Mouse (Mus musculus) lung, postnatal 0 days (tissue): ENCODE measurements around the gene Ankrd23. TPM values are rescaled to one million over a fixed set of nuclear protein-coding genes. Genes with fewer than 3 reads are reported as not detected.
A peak's percentile ranks its signal among the peaks of the same experiment; 100 is the strongest.

Experiments
- ATAC-seq: fragments of 200-750 bp; cut with Nextera tagmentation; 2 replicates; pipeline ENCODE4 v1.8.0; 2017; ENCODE audit warnings: moderate library complexity
- DNase-seq: peaks from one replicate; pipeline ENCODE4 v3.0.0-alpha.2; 2016; ENCODE audit warnings: low spot score
- H3K27ac ChIP-seq: fragments of 300-500 bp; sonication (generic); 2 replicates; pipeline ENCODE4 v1.5.1; 2014; ENCODE audit warnings: antibody characterized with exemption, mild to moderate bottlenecking, low read length, mixed read lengths
- H3K27me3 ChIP-seq: fragments of 300-500 bp; sonication (generic); replicated peaks from 2 replicates; pipeline ENCODE4 v1.6.1; 2014; ENCODE audit warnings: low read length, mixed read lengths; ENCODE audit not compliant: insufficient read depth
- H3K36me3 ChIP-seq: fragments of 300-500 bp; sonication (generic); 2 replicates; pipeline ENCODE4 v1.6.1; 2014; ENCODE audit warnings: low read length, mixed read lengths; ENCODE audit not compliant: insufficient read depth
- H3K4me1 ChIP-seq: fragments of 300-500 bp; sonication (generic); 2 replicates; pipeline ENCODE4 v1.6.1; 2014; ENCODE audit warnings: antibody characterized with exemption, low read depth, low read length, mixed read lengths; ENCODE audit not compliant: insufficient read depth
- H3K4me2 ChIP-seq: fragments of 300-500 bp; sonication (generic); replicated peaks from 2 replicates; pipeline ENCODE4 v1.6.1; 2014; ENCODE audit warnings: low read depth, mild to moderate bottlenecking, low read length, moderate library complexity, mixed read lengths
- H3K4me3 ChIP-seq: fragments of 300-500 bp; sonication (generic); 2 replicates; pipeline ENCODE4 v1.5.1; 2014; ENCODE audit warnings: low read depth, low read length
- H3K9ac ChIP-seq: fragments of 300-500 bp; sonication (generic); replicated peaks from 2 replicates; pipeline ENCODE4 v1.6.1; 2014; ENCODE audit warnings: low read depth, mild to moderate bottlenecking
- H3K9me3 ChIP-seq: fragments of 300-500 bp; sonication (generic); 2 replicates; pipeline ENCODE4 v1.6.1; 2016; ENCODE audit warnings: low read length, mixed read lengths
- CTCF ChIP-seq: IDR thresholded peaks from 2 replicates; pipeline ENCODE4 v1.5.1; 2016; ENCODE audit warnings: antibody characterized with exemption, mild to moderate bottlenecking
- EP300 ChIP-seq: IDR thresholded peaks from 2 replicates; pipeline ENCODE4 v1.6.1; 2016; ENCODE audit warnings: antibody characterized with exemption, mild to moderate bottlenecking, control low read depth
- WGBS: fragments of 180-500 bp; shearing (Covaris S2); extraction: QIAGEN DNeasy Blood & Tissue Kit; methylation state at CpG from one replicate; pipeline ENCODE4 v1.1.7; 2014; 5-methylcytosine and 5-hydroxymethylcytosine counted together
- microRNA-seq: library from miRNA; unstranded; fragments of <30 nt; microRNA quantifications from one replicate; pipeline ENCODE4, GENCODE M21; 2016
- polyA plus RNA-seq: library from polyadenylated mRNA; unstranded; fragments of >200 nt; fragmentation: Nextera tagmentation; extraction: Ambion mirVana; gene quantifications from 2 replicates; pipeline ENCODE4 v1.2.1, GENCODE M21; 2015

Ankrd23 gene
- polyA plus RNA-seq, 1 experiment from 2014 or later, result 6.2 TPM

GRCm38 (mm10) chr1:36493299-36493698 is 43.4 kb downstream of the Ankrd23 start:
- 65% methylated on average over 6 of the region's 6 CpGs for whole genome bisulfite sequencing
- Histone ChIP-seq H3K9ac (no peak overlapping the region), H3K36me3 (no peaks in the 10 kb centered on the region), H3K27ac (no peak overlapping the region), H3K4me1 (no peaks in the 10 kb centered on the region), H3K9me3 (no peaks in the 10 kb centered on the region), H3K27me3 (no peaks in the 10 kb centered on the region), H3K4me2 (no peak overlapping the region), H3K4me3 (no peak overlapping the region)
- no peak for TF ChIP-seq CTCF
- TF ChIP-seq EP300, result no peak
- no peak for DNase-seq
- ATAC-seq, result no peak

GRCm38 (mm10) chr1:36492416-36493139 is 44.1 kb downstream of the Ankrd23 start:
- H3K36me3 ChIP-seq, result no peaks in the 10 kb centered on the region
- no peak overlapping the region for H3K4me3 ChIP-seq
- H3K27me3 ChIP-seq, result no peaks in the 10 kb centered on the region
- TF ChIP-seq EP300 (no peak), CTCF (peak; percentile 87)
- no peaks in the 10 kb centered on the region for H3K9me3 ChIP-seq
- no peak overlapping the region for H3K27ac ChIP-seq
- ATAC-seq (peak; percentile 97), DNase-seq (peak; percentile 89)
- 34% methylated on average over 9 of the region's 9 CpGs for WGBS
- no peaks in the 10 kb centered on the region for H3K4me1 ChIP-seq
- H3K4me2 ChIP-seq, result no peak overlapping the region
- no peak overlapping the region for H3K9ac ChIP-seq

- H3K27me3 ChIP-seq, result no peaks in the 10 kb centered on the region
- no peak for TF ChIP-seq CTCF
- TF ChIP-seq EP300, result no peak
- H3K4me1 ChIP-seq, result no peaks in the 10 kb centered on the region
- H3K4me2 ChIP-seq, result no peak overlapping the region
- no peak overlapping the region for H3K9ac ChIP-seq
- no peak for ATAC-seq
- H3K27ac ChIP-seq, result no peak overlapping the region
- no peaks in the 10 kb centered on the region for H3K36me3 ChIP-seq
- DNase-seq, result no peak
- 81% methylated on average over 6 of the region's 6 CpGs for WGBS
- H3K9me3 ChIP-seq, result no peaks in the 10 kb centered on the region
- no peak overlapping the region for H3K4me3 ChIP-seq
These were observed 47.0 kb downstream of the Ankrd23 start for GRCm38 (mm10) chr1:36489661-36490060.

- no peaks in the 10 kb centered on the region for H3K27me3 ChIP-seq
- ATAC-seq, result no peak
- TF ChIP-seq EP300 (no peak), CTCF (no peak)
- H3K27ac ChIP-seq, result no peak overlapping the region
- 88% methylated on average over 9 of the region's 9 CpGs for WGBS
- no peaks in the 10 kb centered on the region for H3K36me3 ChIP-seq
- no peaks in the 10 kb centered on the region for H3K9me3 ChIP-seq
- no peak overlapping the region for H3K4me3 ChIP-seq
- H3K4me1 ChIP-seq, result no peaks in the 10 kb centered on the region
- H3K4me2 ChIP-seq, result no peak overlapping the region
- no peak for DNase-seq
- H3K9ac ChIP-seq, result no peak overlapping the region
These were observed 49.6 kb downstream of the Ankrd23 start for GRCm38 (mm10) chr1:36487111-36487510.

- Histone ChIP-seq H3K9me3 (no peaks in the 10 kb centered on the region), H3K4me3 (no peak overlapping the region), H3K4me1 (no peaks in the 10 kb centered on the region), H3K27ac (no peak overlapping the region), H3K4me2 (no peak overlapping the region), H3K9ac (no peak overlapping the region), H3K36me3 (no peaks in the 10 kb centered on the region), H3K27me3 (no peaks in the 10 kb centered on the region)
- 41% methylated on average over 7 of the region's 7 CpGs for WGBS
- ATAC-seq (no peak), DNase-seq (peak; percentile 46)
- TF ChIP-seq CTCF (no peak), EP300 (no peak)
These were observed 51.6 kb downstream of the Ankrd23 start for GRCm38 (mm10) chr1:36485080-36485479.

GRCm38 (mm10) chr1:36483825-36484224 is 52.9 kb downstream of the Ankrd23 start:
- Histone ChIP-seq H3K27ac (no peak overlapping the region), H3K27me3 (no peaks in the 10 kb centered on the region), H3K4me2 (no peak overlapping the region), H3K4me1 (no peaks in the 10 kb centered on the region), H3K4me3 (no peak overlapping the region), H3K9me3 (no peaks in the 10 kb centered on the region), H3K36me3 (no peaks in the 10 kb centered on the region), H3K9ac (no peak overlapping the region)
- 69% methylated on average over 4 of the region's 4 CpGs for WGBS
- DNase-seq, result no peak
- ATAC-seq, result no peak
- TF ChIP-seq EP300 (no peak), CTCF (no peak)

Small RNA genes within 50 kb of the gene (microRNA-seq; reads per million reads assigned to microRNA genes)
- not detected for gene Gm47280

Other genes starting within 250 kb of the Ankrd23 start
- 14.9 and 15.3 TPM in 2 replicates for gene Arid5a, start 229.2 kb downstream of the Ankrd23 start, polyA plus RNA-seq
- 21.3 and 23.5 TPM in 2 replicates for gene Kansl3, start 167.7 kb downstream of the Ankrd23 start, polyA plus RNA-seq
- gene Fer1l5, start 164.6 kb downstream of the Ankrd23 start, polyA plus RNA-seq, result 0.18 and 0.26 TPM in 2 replicates
- gene Lman2l, start 91.6 kb downstream of the Ankrd23 start, polyA plus RNA-seq, result 15.9 and 25.1 TPM in 2 replicates
- 8.7 and 9.3 TPM in 2 replicates for gene Cnnm4, start 65.3 kb downstream of the Ankrd23 start, polyA plus RNA-seq
- gene Cnnm3, start 25.0 kb downstream of the Ankrd23 start, polyA plus RNA-seq, result 3.3 TPM in 2 replicates
- gene Gm42417, start 2.5 kb upstream of the Ankrd23 start, polyA plus RNA-seq, result 0.62 TPM in 1 of 2 replicates, not detected in the other
- 19.4 and 23.1 TPM in 2 replicates for gene Ankrd39, start 10.6 kb upstream of the Ankrd23 start, polyA plus RNA-seq
- 11.7 and 15.0 TPM in 2 replicates for gene Sema4c, start 21.5 kb upstream of the Ankrd23 start, polyA plus RNA-seq
- 4.7 and 5.1 TPM in 2 replicates for gene Fam178b, start 146.3 kb upstream of the Ankrd23 start, polyA plus RNA-seq
- 408 and 474 TPM in 2 replicates for gene Cox5b, start 154.6 kb upstream of the Ankrd23 start, polyA plus RNA-seq
- gene 4933424G06Rik, start 173.3 kb upstream of the Ankrd23 start, polyA plus RNA-seq, result 0.11 TPM in 1 of 2 replicates, not detected in the other
- gene Actr1b, start 177.5 kb upstream of the Ankrd23 start, polyA plus RNA-seq, result 68.2 and 75.8 TPM in 2 replicates
- 4.3 and 5.2 TPM in 2 replicates for gene Zap70, start 224.9 kb upstream of the Ankrd23 start, polyA plus RNA-seq